Comparison of ENCODE assay signal across 7 mouse cellular contexts in the genomic region with DNA sequence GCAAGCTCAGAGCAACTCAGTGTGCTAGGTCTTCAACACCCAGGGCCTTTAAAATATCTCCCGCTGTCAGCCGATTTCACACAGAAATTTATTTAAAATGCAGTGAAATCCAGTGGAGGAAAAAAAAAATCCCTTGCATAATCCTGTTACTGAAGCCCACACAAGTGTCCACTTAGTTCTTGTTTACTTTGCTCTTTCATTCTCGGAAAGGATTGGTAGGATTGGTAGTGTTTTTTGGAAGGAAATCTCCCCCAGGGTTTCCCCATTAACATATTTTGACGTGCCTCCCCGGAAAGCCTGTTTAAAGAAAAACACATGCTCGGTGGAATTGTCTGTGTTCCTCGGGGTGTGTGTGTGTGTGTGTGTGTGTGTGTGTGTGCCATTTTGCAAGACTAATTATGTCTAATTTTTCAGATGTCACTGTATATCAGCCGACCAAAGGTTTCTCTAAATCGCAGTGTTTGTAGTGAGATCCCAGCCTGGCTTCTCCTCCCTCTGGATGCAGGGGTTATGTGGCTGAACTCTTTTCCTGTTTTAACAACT. TPM values are rescaled to one million over a fixed set of nuclear protein-coding genes. Genes with fewer than 3 reads are reported as not detected.
DNase-seq lines count a peak whose midpoint lies in the region; ATAC-seq lines count a peak whose summit lies in the region.

No protein-coding gene starts in this region.

- peaks cover 17% of the 10 kb centered on the region for H3K27me3 ChIP-seq in forebrain, embryonic 13.5 days
- H3K27me3 ChIP-seq in neural tube, embryonic 12.5 days (replicated peaks): peaks cover 12% of the 10 kb centered on the region; the same call in 1 of the 2 replicates

- no peaks in the 10 kb centered on the region for H3K36me3 ChIP-seq in forebrain, embryonic 13.5 days (ENCODE audit: poor library complexity, severe bottlenecking)
- no peaks in the 10 kb centered on the region for H3K36me3 ChIP-seq in neural tube, embryonic 12.5 days

- peaks cover 16% of the 10 kb centered on the region for H3K4me1 ChIP-seq in forebrain, embryonic 13.5 days
- H3K4me1 ChIP-seq in neural tube, embryonic 12.5 days: 0 out of 2 replicates have a peak, but pooled peaks cover 6% of the 10 kb centered on the region

- peak overlapping the region; percentile 64 for H3K9ac ChIP-seq in forebrain, embryonic 13.5 days
- no peak overlapping the region for H3K9ac ChIP-seq in neural tube, embryonic 12.5 days

- no peak overlapping the region for H3K27ac ChIP-seq in forebrain, embryonic 13.5 days
- no peak overlapping the region for H3K27ac ChIP-seq in neural tube, embryonic 12.5 days

- peak overlapping the region; percentile 92 for H3K4me2 ChIP-seq in forebrain, embryonic 13.5 days
- peak overlapping the region; percentile 79 for H3K4me2 ChIP-seq in neural tube, embryonic 12.5 days (replicated peaks)

- no peaks in the 10 kb centered on the region for H3K9me3 ChIP-seq in forebrain, embryonic 13.5 days (replicated peaks)
- no peaks in the 10 kb centered on the region for H3K9me3 ChIP-seq in neural tube, embryonic 12.5 days

- WGBS in forebrain, embryonic 13.5 days: 14% methylated on average over 9 of the region's 9 CpGs
- 14% methylated on average over 9 of the region's 9 CpGs for WGBS in neural tube, embryonic 12.5 days

- peak overlapping the region; percentile 45 for H3K4me3 ChIP-seq in forebrain, embryonic 13.5 days
- H3K4me3 ChIP-seq in neural tube, embryonic 12.5 days: peak overlapping the region; percentile 36

- no peak for ATAC-seq in forebrain, embryonic 13.5 days
- no peak; the same call in 1 of the 2 replicates for ATAC-seq in neural tube, embryonic 12.5 days (ENCODE audit: low FRiP score, low read depth)

- DNase-seq in right cerebral cortex, adult 18-20 months: peak; percentile 11
- DNase-seq in right cerebral cortex, postnatal 10 days (ENCODE audit: low spot score in 2 of 2): no peak
- peak; percentile 15 to 37 for DNase-seq in kidney, postnatal 36 days
- no peak for DNase-seq in urinary bladder, adult 2 months (ENCODE audit: low spot score)
- DNase-seq in ovary, adult 18-20 months (ENCODE audit: low spot score): no peak

RNA-seq across cellular contexts. Expression of gene Cd302, which starts 1.0 kb away (rescaled TPM):
- 7.5 and 9.1 TPM in 2 replicates for polyA plus RNA-seq in forebrain, embryonic 13.5 days (2015; fragmentation: Nextera tagmentation; extraction: Ambion mirVana)
- polyA plus RNA-seq in neural tube, embryonic 12.5 days (2016; fragmentation: Nextera tagmentation; extraction: Ambion mirVana): 14.8 and 15.1 TPM in 2 replicates
- 69.2 and 71.6 TPM in 2 replicates for polyA plus RNA-seq in urinary bladder, adult 2 months (2012; rRNA removed)

Comparison
In these comparisons a context has a peak if more than half of its experiments do, and no peak if none do; other contexts are left out.
1. DNase-seq: peak in right cerebral cortex, adult 18-20 months (single experiment) and kidney, postnatal 36 days (2 of 2); none in right cerebral cortex, postnatal 10 days (0 of 2), urinary bladder, adult 2 months (single experiment) and ovary, adult 18-20 months (single experiment).